Mouse (Mus musculus): ENCODE results near the gene Zfp629. TPM values are rescaled to one million over a fixed set of nuclear protein-coding genes. Genes with fewer than 3 reads are reported as not detected.
"Not testable (repeated sequence)": the region's sequence is repeated elsewhere in the genome, so short reads cannot be mapped to it uniquely, and the experiment has no call there.

Gene Zfp629
- total and polyA plus RNA-seq, 2 experiments from 2014 or later = 12.3 to 36.2 TPM

DNA sequence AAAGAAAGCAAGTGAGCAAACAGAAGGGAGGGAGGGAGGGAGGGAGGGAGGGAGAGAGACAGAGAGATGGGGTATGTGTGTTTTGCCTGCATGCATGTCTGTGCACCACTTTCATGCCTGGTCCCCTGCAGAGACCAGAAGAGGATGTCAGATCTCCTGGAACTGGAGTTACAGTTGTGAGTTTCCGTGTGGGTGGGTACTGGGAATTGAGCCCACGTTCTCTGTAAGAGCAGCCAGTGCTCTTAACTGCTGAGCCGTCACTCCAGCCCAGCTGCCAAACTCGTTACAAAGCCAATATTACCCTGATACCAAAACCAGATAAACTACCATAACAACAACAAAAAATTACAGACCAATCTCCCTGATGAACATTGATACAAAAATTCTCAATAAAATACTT lies 25.7 kb upstream of the Zfp629 start:
- Histone ChIP-seq H3K9me3 (ENCODE audit: low read length) (no peaks in the 10 kb centered on the region), H3K27ac (no peak overlapping the region), H3K27me3 (ENCODE audit: insufficient read depth, low read length) (no peaks in the 10 kb centered on the region), H3K9ac (replicated peaks; ENCODE audit: low read length) (no peak overlapping the region), H3K36me3 (ENCODE audit: insufficient read depth, low read length) (no peaks in the 10 kb centered on the region), H3K4me1 (ENCODE audit: insufficient read depth, low read length) (no peaks in the 10 kb centered on the region), H3K4me3 (ENCODE audit: low read length) (no peak overlapping the region), H3K4me2 (ENCODE audit: low read depth, low read length) (no peak overlapping the region)
- DNase-seq (ENCODE audit: low spot score) = no peak
- ATAC-seq = no peak
- no peak for TF ChIP-seq CTCF (IDR thresholded peaks at IDR 0.05; ENCODE audit: low read depth)
- WGBS = 41% methylated on average over 4 of the region's 4 CpGs

DNA sequence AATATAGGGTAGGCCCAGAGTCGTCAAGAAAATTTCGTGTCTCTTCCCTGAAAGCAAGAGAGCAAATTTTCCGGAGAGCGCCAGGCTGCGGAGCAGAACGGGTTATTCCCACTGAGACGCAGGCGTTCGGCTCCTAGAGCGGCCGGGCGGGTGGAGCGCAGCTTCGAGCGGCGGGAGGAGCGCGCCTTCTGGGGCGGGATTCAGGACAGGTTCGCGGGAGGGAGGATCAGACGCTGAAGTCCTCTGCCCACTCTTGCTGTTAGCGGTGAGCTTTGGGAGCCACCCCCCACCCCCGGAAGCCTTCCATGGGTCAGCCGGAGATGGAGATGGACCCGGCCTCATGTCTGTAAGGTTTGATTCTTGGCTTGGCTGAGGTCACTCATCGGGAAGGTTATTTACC lies 21.4 kb upstream of the Zfp629 start:
- H3K9me3 ChIP-seq (ENCODE audit: low read length) = no peaks in the 10 kb centered on the region
- H3K27ac ChIP-seq = no peak overlapping the region
- no peaks in the 10 kb centered on the region for H3K4me1 ChIP-seq (ENCODE audit: insufficient read depth, low read length)
- no peaks in the 10 kb centered on the region for H3K27me3 ChIP-seq (ENCODE audit: insufficient read depth, low read length)
- peak overlapping the region; percentile 50 for H3K4me3 ChIP-seq (ENCODE audit: low read length)
- DNase-seq (ENCODE audit: low spot score) = peak; percentile 92
- no peak for TF ChIP-seq CTCF (IDR thresholded peaks at IDR 0.05; ENCODE audit: low read depth)
- peak overlapping the region; percentile 68 for H3K4me2 ChIP-seq (ENCODE audit: low read depth, low read length)
- peak; percentile 89 for ATAC-seq
- no peaks in the 10 kb centered on the region for H3K36me3 ChIP-seq (ENCODE audit: insufficient read depth, low read length)
- 0% methylated on average over 27 of the region's 27 CpGs for WGBS
- H3K9ac ChIP-seq (replicated peaks; ENCODE audit: low read length) = peak overlapping the region; percentile 56

- no peak overlapping the region for H3K4me3 ChIP-seq (ENCODE audit: low read length)
- TF ChIP-seq CTCF (IDR thresholded peaks at IDR 0.05; ENCODE audit: low read depth) = no peak
- no peak overlapping the region for H3K4me2 ChIP-seq (ENCODE audit: low read depth, low read length)
- no peaks in the 10 kb centered on the region for H3K4me1 ChIP-seq (ENCODE audit: insufficient read depth, low read length)
- no peak overlapping the region for H3K9ac ChIP-seq (replicated peaks; ENCODE audit: low read length)
- ATAC-seq = no peak
- H3K36me3 ChIP-seq (ENCODE audit: insufficient read depth, low read length) = no peaks in the 10 kb centered on the region
- H3K27me3 ChIP-seq (ENCODE audit: insufficient read depth, low read length) = no peaks in the 10 kb centered on the region
- 50% methylated on average over 4 of the region's 4 CpGs for WGBS
- H3K9me3 ChIP-seq (ENCODE audit: low read length) = no peaks in the 10 kb centered on the region
- no peak for DNase-seq (ENCODE audit: low spot score)
- H3K27ac ChIP-seq = no peak overlapping the region
These were observed 15.8 kb upstream of the Zfp629 start for GRCm38 (mm10) chr7:127631416-127631815.

- ATAC-seq (no peak), DNase-seq (ENCODE audit: low spot score) (no peak)
- WGBS = 84% methylated on average over 5 of the region's 5 CpGs
- Histone ChIP-seq H3K4me1 (ENCODE audit: insufficient read depth, low read length) (no peaks in the 10 kb centered on the region), H3K4me3 (ENCODE audit: low read length) (no peak overlapping the region), H3K4me2 (ENCODE audit: low read depth, low read length) (no peak overlapping the region), H3K9me3 (ENCODE audit: low read length) (no peaks in the 10 kb centered on the region), H3K27me3 (ENCODE audit: insufficient read depth, low read length) (no peaks in the 10 kb centered on the region), H3K9ac (replicated peaks; ENCODE audit: low read length) (no peak overlapping the region), H3K36me3 (ENCODE audit: insufficient read depth, low read length) (no peaks in the 10 kb centered on the region), H3K27ac (no peak overlapping the region)
- TF ChIP-seq CTCF (IDR thresholded peaks at IDR 0.05; ENCODE audit: low read depth) = no peak
These were observed 13.0 kb upstream of the Zfp629 start for GRCm38 (mm10) chr7:127628646-127629045.

GRCm38 (mm10) chr7:127626471-127626870 lies 10.9 kb upstream of the Zfp629 start:
- Histone ChIP-seq H3K27me3 (ENCODE audit: insufficient read depth, low read length) (no peaks in the 10 kb centered on the region), H3K9ac (replicated peaks; ENCODE audit: low read length) (no peak overlapping the region), H3K36me3 (ENCODE audit: insufficient read depth, low read length) (no peaks in the 10 kb centered on the region), H3K4me2 (ENCODE audit: low read depth, low read length) (no peak overlapping the region), H3K27ac (no peak overlapping the region), H3K9me3 (ENCODE audit: low read length) (no peaks in the 10 kb centered on the region), H3K4me1 (ENCODE audit: insufficient read depth, low read length) (no peaks in the 10 kb centered on the region), H3K4me3 (ENCODE audit: low read length) (no peak overlapping the region)
- 88% methylated on average over 4 of the region's 4 CpGs for WGBS
- ATAC-seq (no peak), DNase-seq (ENCODE audit: low spot score) (no peak)
- no peak for TF ChIP-seq CTCF (IDR thresholded peaks at IDR 0.05; ENCODE audit: low read depth)

GRCm38 (mm10) chr7:127626039-127626438 lies 10.4 kb upstream of the Zfp629 start:
- no peak for TF ChIP-seq CTCF (IDR thresholded peaks at IDR 0.05; ENCODE audit: low read depth)
- ATAC-seq (no peak), DNase-seq (ENCODE audit: low spot score) (no peak)
- Histone ChIP-seq H3K27me3 (ENCODE audit: insufficient read depth, low read length) (no peaks in the 10 kb centered on the region), H3K4me3 (ENCODE audit: low read length) (no peak overlapping the region), H3K9ac (replicated peaks; ENCODE audit: low read length) (no peak overlapping the region), H3K27ac (no peak overlapping the region), H3K9me3 (ENCODE audit: low read length) (no peaks in the 10 kb centered on the region), H3K4me2 (ENCODE audit: low read depth, low read length) (no peak overlapping the region), H3K4me1 (ENCODE audit: insufficient read depth, low read length) (no peaks in the 10 kb centered on the region), H3K36me3 (ENCODE audit: insufficient read depth, low read length) (no peaks in the 10 kb centered on the region)
- 95% methylated on average over 7 of the region's 7 CpGs for WGBS

DNA sequence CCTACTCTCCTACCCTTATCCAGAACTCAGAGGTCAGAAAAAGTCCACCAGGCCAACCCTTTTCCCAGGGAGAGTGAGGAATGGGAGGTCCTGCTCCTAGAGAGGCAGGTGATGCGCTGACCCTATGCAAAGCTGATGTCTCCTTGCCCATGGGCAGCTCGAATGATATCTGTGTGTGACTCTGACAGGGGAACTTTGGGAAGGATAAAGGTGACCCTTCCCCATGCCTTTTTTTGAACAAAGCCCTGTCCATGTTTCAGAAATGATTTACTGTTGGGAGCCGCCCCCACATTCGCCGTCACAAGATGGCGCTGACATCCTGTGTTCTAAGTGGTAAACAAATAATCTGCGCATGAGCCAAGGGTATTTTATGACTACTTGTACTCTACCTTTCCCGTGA lies 2.8 kb upstream of the Zfp629 start:
- H3K9me3 ChIP-seq (ENCODE audit: low read length); H3K4me3 ChIP-seq (ENCODE audit: low read length); H3K36me3 ChIP-seq (ENCODE audit: insufficient read depth, low read length); H3K4me2 ChIP-seq (ENCODE audit: low read depth, low read length); H3K27me3 ChIP-seq (ENCODE audit: insufficient read depth, low read length); H3K9ac ChIP-seq (replicated peaks; ENCODE audit: low read length); DNase-seq (ENCODE audit: low spot score); ATAC-seq; H3K27ac ChIP-seq: not testable (repeated sequence)
- 87% methylated on average over 7 of the region's 8 CpGs for WGBS
- peaks cover 12% of the 10 kb centered on the region for H3K4me1 ChIP-seq (ENCODE audit: insufficient read depth, low read length)
